Mouse (Mus musculus): Measurements from ENCODE around the gene Map2k2.
A peak's percentile ranks its signal among the peaks of the same experiment; 100 is the strongest.
"Not testable (repeated sequence)": the region's sequence is repeated elsewhere in the genome, so short reads cannot be mapped to it uniquely, and the experiment has no call there.

Gene Map2k2

GRCm38 (mm10) chr10:81177491-81177925, 71.8 kb downstream of the Map2k2 start:
- no peak for DNase-seq (ENCODE audit: low spot score)

DNA sequence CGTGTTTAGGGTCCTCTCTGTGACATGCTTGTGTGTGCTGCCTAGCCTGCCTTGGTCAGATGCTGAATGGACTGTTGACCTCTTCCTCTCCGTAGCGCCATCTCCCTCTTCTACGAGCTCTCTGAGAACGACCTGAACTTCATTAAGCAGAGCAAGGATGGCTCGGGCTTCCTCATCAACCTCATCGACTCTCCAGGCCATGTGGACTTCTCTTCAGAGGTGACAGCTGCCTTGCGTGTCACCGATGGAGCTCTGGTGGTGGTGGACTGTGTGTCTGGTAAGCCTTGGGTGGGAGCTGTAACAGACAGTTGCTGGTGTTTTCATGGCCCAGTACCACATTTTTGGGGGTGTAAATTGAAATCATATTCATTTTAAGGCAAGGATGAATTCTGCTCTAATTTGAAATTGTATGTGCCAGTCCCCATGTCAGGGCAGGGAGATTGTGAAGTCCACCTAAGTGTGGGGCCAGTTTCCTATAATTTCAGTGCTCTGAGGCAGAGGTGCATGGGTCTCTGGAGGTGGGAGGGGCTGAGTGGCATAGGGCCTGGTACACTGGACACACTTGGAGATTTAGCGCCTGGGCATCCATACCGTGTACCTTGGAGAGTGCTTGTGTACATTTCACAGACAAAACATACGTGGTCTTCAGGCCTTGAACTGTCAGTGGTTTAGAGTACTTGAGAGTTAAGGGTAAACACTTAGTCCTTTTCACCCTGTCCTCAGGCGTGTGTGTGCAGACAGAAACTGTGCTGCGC, 72.4 kb downstream of the Map2k2 start:
- no peak for DNase-seq (ENCODE audit: low spot score)

DNA sequence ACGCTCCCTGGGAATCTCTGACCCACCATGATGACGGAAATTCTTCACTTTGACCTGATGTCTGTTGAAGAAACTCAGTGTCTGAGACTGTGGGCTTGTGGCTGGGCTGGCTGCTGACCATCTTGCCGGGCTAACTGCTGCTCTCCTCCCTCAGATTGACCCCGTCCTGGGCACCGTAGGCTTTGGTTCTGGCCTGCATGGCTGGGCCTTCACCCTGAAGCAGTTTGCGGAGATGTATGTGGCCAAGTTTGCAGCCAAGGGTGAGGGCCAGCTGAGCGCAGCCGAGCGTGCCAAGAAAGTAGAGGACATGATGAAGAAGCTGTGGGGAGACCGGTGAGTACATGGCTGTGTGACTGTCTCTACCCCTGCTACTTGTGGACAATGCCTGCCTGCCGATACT, 73.2 kb downstream of the Map2k2 start:
- no peak for DNase-seq (ENCODE audit: low spot score)

DNA sequence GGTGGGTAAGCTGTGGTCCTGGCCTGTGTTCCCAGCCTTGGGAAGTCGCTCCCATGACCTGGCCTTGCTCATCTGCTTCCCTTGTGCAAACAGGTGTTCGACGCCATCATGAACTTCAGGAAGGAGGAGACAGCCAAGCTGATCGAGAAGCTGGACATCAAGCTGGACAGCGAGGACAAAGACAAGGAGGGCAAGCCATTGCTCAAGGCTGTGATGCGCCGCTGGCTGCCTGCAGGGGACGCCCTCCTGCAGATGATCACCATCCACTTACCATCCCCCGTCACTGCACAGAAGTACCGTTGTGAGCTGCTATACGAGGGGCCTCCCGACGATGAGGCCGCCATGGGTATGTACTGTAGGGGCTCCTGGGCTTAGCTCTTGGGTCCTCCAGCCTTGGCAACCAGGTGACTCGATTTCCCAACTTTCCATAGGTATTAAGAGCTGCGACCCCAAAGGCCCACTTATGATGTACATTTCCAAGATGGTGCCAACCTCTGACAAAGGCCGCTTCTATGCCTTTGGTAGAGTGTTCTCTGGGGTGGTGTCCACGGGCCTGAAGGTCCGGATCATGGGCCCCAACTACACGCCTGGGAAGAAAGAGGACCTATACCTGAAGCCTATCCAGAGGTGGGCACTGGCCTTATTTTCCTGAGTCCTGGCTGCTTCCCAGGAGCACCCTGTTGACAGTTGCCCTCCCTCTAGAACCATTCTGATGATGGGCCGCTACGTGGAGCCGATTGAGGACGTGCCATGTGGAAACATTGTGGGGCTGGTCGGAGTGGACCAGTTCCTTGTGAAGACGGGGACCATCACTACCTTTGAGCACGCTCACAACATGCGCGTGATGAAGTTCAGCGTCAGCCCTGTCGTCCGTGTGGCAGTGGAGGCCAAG, 74.0 kb downstream of the Map2k2 start:
- no peak for DNase-seq (ENCODE audit: low spot score)

GRCm38 (mm10) chr10:81180946-81181345, 75.2 kb downstream of the Map2k2 start:
- DNase-seq (ENCODE audit: low spot score): no peak

- not testable (repeated sequence) for DNase-seq (ENCODE audit: low spot score)
These were observed 76.1 kb downstream of the Map2k2 start for GRCm38 (mm10) chr10:81181860-81182259.

- DNase-seq (ENCODE audit: low spot score): peak; percentile 90
These were observed 76.9 kb downstream of the Map2k2 start, which contains the start of gene Dapk3 for GRCm38 (mm10) chr10:81182336-81183333. TSS of gene Dapk3 (plus strand) at chr10:81183005.

Data from spleen, adult 12 weeks (tissue).